ENCODE assay signal across 8 mouse cellular contexts in genomic region chr5:53638647-53639046, GRCm38 (mm10).
DNase-seq lines count a peak whose midpoint lies in the region; ATAC-seq and TF ChIP-seq lines count a peak whose summit lies in the region.
"Had no signal": no experiment of that assay in that cellular context is flagged by ENCODE, and none has a peak within 500 bp of the region (broad histone marks: within the 10 kb centered on the region; RNA-seq: fewer than 3 reads in every experiment).

No protein-coding gene starts in this region.

- H3K9ac ChIP-seq in hindbrain, embryonic 11.5 days (ENCODE audit: low read depth, low read length), result no peak overlapping the region
- H3K9ac ChIP-seq in hindbrain, embryonic 12.5 days, result no peak overlapping the region
- no peak overlapping the region for H3K9ac ChIP-seq in midbrain, postnatal 0 days (replicated peaks; ENCODE audit: low read length, poor library complexity, severe bottlenecking)
- H3K9ac ChIP-seq in midbrain, embryonic 11.5 days (ENCODE audit: low read length), result no peak overlapping the region
- H3K9ac ChIP-seq: heart, embryonic 15.5 days had no signal

- DNase-seq in hindbrain, embryonic 11.5 days (ENCODE audit: low spot score), result peak; percentile 36
- peak; percentile 60 for DNase-seq in midbrain, postnatal 0 days (ENCODE audit: low spot score)
- no peak for DNase-seq in midbrain, embryonic 11.5 days (ENCODE audit: low spot score, missing footprints)
- peak; percentile 44 for DNase-seq in c-Kit-positive CD71-negative TER-119-negative erythroid progenitor cells, embryonic 14.5 days (ENCODE audit: low read depth)
- DNase-seq in thymus, postnatal 4 days, result peak; percentile 18
- no peak for DNase-seq in adrenal gland, postnatal 4 days (ENCODE audit: low spot score in 2 of 2)

- H3K27me3 ChIP-seq in hindbrain, embryonic 11.5 days (ENCODE audit: control insufficient read depth, insufficient read depth, low read length), result no peaks in the 10 kb centered on the region
- H3K27me3 ChIP-seq in hindbrain, embryonic 12.5 days, result no peaks in the 10 kb centered on the region
- H3K27me3 ChIP-seq in midbrain, postnatal 0 days (ENCODE audit: insufficient read depth, low read length), result no peaks in the 10 kb centered on the region
- H3K27me3 ChIP-seq in midbrain, embryonic 11.5 days (ENCODE audit: control insufficient read depth, insufficient read depth, low read length), result no peaks in the 10 kb centered on the region
- H3K27me3 ChIP-seq: heart, embryonic 15.5 days had no signal

- H3K9me3 ChIP-seq in hindbrain, embryonic 11.5 days (ENCODE audit: control insufficient read depth, low read length), result no peaks in the 10 kb centered on the region
- no peaks in the 10 kb centered on the region for H3K9me3 ChIP-seq in hindbrain, embryonic 12.5 days (replicated peaks)
- no peaks in the 10 kb centered on the region for H3K9me3 ChIP-seq in midbrain, postnatal 0 days (ENCODE audit: low read length)
- H3K9me3 ChIP-seq in midbrain, embryonic 11.5 days (ENCODE audit: control insufficient read depth, low read length), result no peaks in the 10 kb centered on the region
- H3K9me3 ChIP-seq: heart, embryonic 15.5 days had no signal

- 80% methylated on average over 3 of the region's 3 CpGs for WGBS in hindbrain, embryonic 11.5 days
- whole genome bisulfite sequencing in hindbrain, embryonic 12.5 days, result 79% methylated on average over 3 of the region's 3 CpGs
- 83% methylated on average over 3 of the region's 3 CpGs for WGBS in midbrain, postnatal 0 days
- WGBS in midbrain, embryonic 11.5 days, result 75% methylated on average over 3 of the region's 3 CpGs

- H3K4me2 ChIP-seq in hindbrain, embryonic 11.5 days (replicated peaks; ENCODE audit: low read depth, low read length), result no peak overlapping the region
- H3K4me2 ChIP-seq in hindbrain, embryonic 12.5 days (replicated peaks), result no peak overlapping the region
- no peak overlapping the region for H3K4me2 ChIP-seq in midbrain, postnatal 0 days (ENCODE audit: low read depth, low read length, poor library complexity, severe bottlenecking)
- no peak overlapping the region for H3K4me2 ChIP-seq in midbrain, embryonic 11.5 days
- H3K4me2 ChIP-seq: heart, embryonic 15.5 days had no signal

- no peak for ATAC-seq in hindbrain, embryonic 11.5 days (ENCODE audit: low FRiP score)
- no peak for ATAC-seq in hindbrain, embryonic 12.5 days (ENCODE audit: low FRiP score)
- no peak for ATAC-seq in midbrain, postnatal 0 days (ENCODE audit: low FRiP score)
- ATAC-seq in midbrain, embryonic 11.5 days (ENCODE audit: low FRiP score), result no peak

- H3K27ac ChIP-seq in hindbrain, embryonic 11.5 days (ENCODE audit: low read depth, low read length), result no peak overlapping the region
- H3K27ac ChIP-seq in hindbrain, embryonic 12.5 days, result no peak overlapping the region
- no peak overlapping the region for H3K27ac ChIP-seq in midbrain, postnatal 0 days (ENCODE audit: low read depth, low read length)
- H3K27ac ChIP-seq in midbrain, embryonic 11.5 days (ENCODE audit: low read depth, low read length), result no peak overlapping the region
- H3K27ac ChIP-seq: heart, embryonic 15.5 days had no signal

- no peak overlapping the region for H3K4me3 ChIP-seq in hindbrain, embryonic 11.5 days (ENCODE audit: low read depth, low read length)
- H3K4me3 ChIP-seq in hindbrain, embryonic 12.5 days, result no peak overlapping the region
- H3K4me3 ChIP-seq in midbrain, postnatal 0 days (ENCODE audit: low read depth, low read length), result no peak overlapping the region
- no peak overlapping the region for H3K4me3 ChIP-seq in midbrain, embryonic 11.5 days (ENCODE audit: low read depth, low read length)
- H3K4me3 ChIP-seq: heart, embryonic 15.5 days had no signal

- no peaks in the 10 kb centered on the region for H3K4me1 ChIP-seq in hindbrain, embryonic 11.5 days (replicated peaks; ENCODE audit: control insufficient read depth, insufficient read depth, low read length)
- H3K4me1 ChIP-seq in hindbrain, embryonic 12.5 days, result no peaks in the 10 kb centered on the region
- no peaks in the 10 kb centered on the region for H3K4me1 ChIP-seq in midbrain, postnatal 0 days (ENCODE audit: insufficient read depth, low read length)
- H3K4me1 ChIP-seq in midbrain, embryonic 11.5 days (ENCODE audit: control insufficient read depth, insufficient read depth, low read length), result no peaks in the 10 kb centered on the region
- H3K4me1 ChIP-seq: heart, embryonic 15.5 days had no signal

- TF ChIP-seq CTCF in midbrain, postnatal 0 days (IDR thresholded peaks at IDR 0.05), result peak; percentile 81

- H3K36me3 ChIP-seq in hindbrain, embryonic 11.5 days (ENCODE audit: control insufficient read depth, insufficient read depth, low read length), result no peaks in the 10 kb centered on the region
- H3K36me3 ChIP-seq in hindbrain, embryonic 12.5 days, result peaks cover 6% of the 10 kb centered on the region; the same call in 1 of the 2 replicates
- no peaks in the 10 kb centered on the region for H3K36me3 ChIP-seq in midbrain, postnatal 0 days (ENCODE audit: insufficient read depth, low read length)
- H3K36me3 ChIP-seq in midbrain, embryonic 11.5 days (ENCODE audit: control insufficient read depth, insufficient read depth, low read length), result no peaks in the 10 kb centered on the region

Comparison
In these comparisons a context has a peak if more than half of its experiments do, and no peak if none do; other contexts are left out.
1. DNase-seq: peak in hindbrain, embryonic 11.5 days (single experiment), midbrain, postnatal 0 days (single experiment), c-Kit-positive CD71-negative TER-119-negative erythroid progenitor cells, embryonic 14.5 days (single experiment) and thymus, postnatal 4 days (single experiment); none in midbrain, embryonic 11.5 days (single experiment) and adrenal gland, postnatal 4 days (0 of 2).